Mouse (Mus musculus) T-cell, adult 66 days (primary cell): Measurements from ENCODE around the gene Chrna5. TPM values are rescaled to one million over a fixed set of nuclear protein-coding genes. Genes with fewer than 3 reads are reported as not detected.

Source experiments
- total RNA-seq, 2 experiments: library from RNA; stranded (reverse); gene quantifications; 3 replicates in 1 of 2; 4 replicates in 1 of 2; pipeline ENCODE4 v1.2.4; 2023

The Chrna5 gene
- total RNA-seq: not detected

GRCm38 (mm10) chr9:54980674-54981073 is at the start of gene Chrna5:
Gene Chrna5 (plus strand): TSS chr9:54980880.

GRCm38 (mm10) chr9:54950575-54951321 is 29.9 kb upstream of the Chrna5 start, which contains the start of the genes Psma4 and AY074887:
Gene Psma4 (plus strand): TSS chr9:54950790.
Gene AY074887 (minus strand): TSS chr9:54950998.

GRCm38 (mm10) chr9:55026275-55026663 is 45.6 kb downstream of the Chrna5 start, which contains the start of gene Chrna3:
Gene Chrna3 (minus strand): TSS chr9:55026562.

GRCm38 (mm10) chr9:55048211-55048880 is 67.7 kb downstream of the Chrna5 start, which contains the start of gene Chrnb4:
Gene Chrnb4 (minus strand): TSS chr9:55048779.

Other genes with a start within 250 kb of the Chrna5 start
- 10 to 100 TPM; 49.5 to 50.9 TPM for gene Wdr61, start 246.4 kb upstream of the Chrna5 start, total RNA-seq
- not detected for gene Crabp1, start 216.1 kb upstream of the Chrna5 start, total RNA-seq
- gene Ireb2, start 117.1 kb upstream of the Chrna5 start, total RNA-seq: 10 to 100 TPM; 41.5 to 48.4 TPM
- 1 to 10 TPM in 1 of 2 experiments, under 1 TPM in 1; 0.80 to 1.2 TPM for gene Hykk, start 63.6 kb upstream of the Chrna5 start, total RNA-seq
- 100 to 1,000 TPM; 109 to 110 TPM for gene Psma4, start 30.1 kb upstream of the Chrna5 start, total RNA-seq
- not detected for gene AY074887, start 29.9 kb upstream of the Chrna5 start, total RNA-seq
- gene Chrna3, start 45.7 kb downstream of the Chrna5 start, total RNA-seq: not detected
- not detected for gene Chrnb4, start 67.9 kb downstream of the Chrna5 start, total RNA-seq
- gene Ube2q2, start 168.0 kb downstream of the Chrna5 start, total RNA-seq: 10 to 100 TPM; 30.8 to 32.0 TPM
- gene Fbxo22, start 228.0 kb downstream of the Chrna5 start, total RNA-seq: 10 to 100 TPM; 42.8 to 44.9 TPM